Mouse (Mus musculus) CH12.LX (cell line): ENCODE results near the gene Fnip1. TPM values are rescaled to one million over a fixed set of nuclear protein-coding genes. Genes with fewer than 3 reads are reported as not detected.

Experiments
- DNase-seq: peaks from one replicate; pipeline ENCODE4 v3.0.0-alpha.2; 2013; ENCODE audit errors: extremely low read depth
- H3K27ac ChIP-seq: 2 replicates; pipeline ENCODE4 v1.5.1; 2012; ENCODE audit warnings: low read depth, mild to moderate bottlenecking, control low read depth, moderate library complexity; ENCODE audit not compliant: insufficient read depth
- H3K27me3 ChIP-seq: replicated peaks from 2 replicates; pipeline ENCODE3; 2012; ENCODE audit warnings: inconsistent platforms
- H3K36me3 ChIP-seq, 2 experiments: replicated peaks in 1 of 2; 2 replicates each; pipeline versions ENCODE3 to v1.6.1; 2012; ENCODE audit warnings: inconsistent platforms in 1 of 2, low read length in 1 of 2, mild to moderate bottlenecking in 1 of 2, mixed read lengths in 1 of 2, moderate library complexity in 1 of 2; ENCODE audit not compliant: control insufficient read depth in 1 of 2, insufficient read depth in 1 of 2
- H3K4me1 ChIP-seq, 2 experiments: 2 replicates each; pipeline ENCODE4 v1.6.1; 2012; ENCODE audit warnings: inconsistent platforms in 1 of 2, moderate library complexity in 1 of 2; ENCODE audit not compliant: insufficient read depth in 2 of 2, control insufficient read depth in 1 of 2
- H3K4me2 ChIP-seq: 2 replicates; pipeline ENCODE4 v1.6.1; 2012; ENCODE audit warnings: low read depth, mild to moderate bottlenecking, control low read depth; ENCODE audit not compliant: poor library complexity, insufficient read depth, severe bottlenecking
- H3K4me3 ChIP-seq, 3 experiments: fragments of 150-350 bp in 1 of 3; sonication (generic) in 1 of 3; replicated peaks in 1 of 3; 2 replicates each; pipeline versions ENCODE3 to v1.5.1; 2011 to 2012; ENCODE audit warnings: low read depth in 2 of 3, low read length in 2 of 3, mild to moderate bottlenecking in 2 of 3, moderate library complexity in 2 of 3, control low read depth in 1 of 3, improper control_type of control experiment in 1 of 3, inconsistent platforms in 1 of 3, mixed read lengths in 1 of 3; ENCODE audit not compliant: poor library complexity in 1 of 3
- H3K79me2 ChIP-seq: replicated peaks from 2 replicates; pipeline ENCODE4 v1.6.1; 2012; ENCODE audit warnings: mild to moderate bottlenecking, moderate library complexity; ENCODE audit not compliant: control insufficient read depth, poor library complexity, insufficient read depth, severe bottlenecking; ENCODE audit errors: extremely low read depth
- H3K9ac ChIP-seq: 2 replicates; pipeline ENCODE4 v1.6.1; 2012; ENCODE audit warnings: low read depth, mild to moderate bottlenecking, control low read depth, moderate library complexity; ENCODE audit not compliant: insufficient read depth
- H3K9me3 ChIP-seq: replicated peaks from 2 replicates; pipeline ENCODE3; 2012; ENCODE audit warnings: low read length, inconsistent platforms, mixed read lengths
- BHLHE40 ChIP-seq: IDR thresholded peaks from 2 replicates; pipeline ENCODE4 v1.6.1; 2011; ENCODE audit warnings: mild to moderate bottlenecking, low read depth, low read length, improper control_type of control experiment
- CHD1 ChIP-seq: IDR thresholded peaks from 2 replicates; pipeline ENCODE4 v1.6.1; 2012; ENCODE audit warnings: low read depth, low read length, improper control_type of control experiment, inconsistent platforms
- CTCF ChIP-seq, 2 experiments: IDR thresholded peaks in 1 of 2; conservative IDR thresholded peaks in 1 of 2; 2 replicates each; pipeline ENCODE4 v1.5.1; 2011 to 2012; ENCODE audit warnings: low read depth in 2 of 2, low read length in 2 of 2, improper control_type of control experiment in 1 of 2, inconsistent platforms in 1 of 2, mild to moderate bottlenecking in 1 of 2, moderate library complexity in 1 of 2
- E2F4 ChIP-seq: IDR thresholded peaks from 2 replicates; pipeline ENCODE4 v1.6.1; 2011; ENCODE audit warnings: low read depth, low read length, improper control_type of control experiment; ENCODE audit not compliant: insufficient replicate concordance
- ELF1 ChIP-seq: IDR thresholded peaks from 2 replicates; pipeline ENCODE4 v1.6.1; 2014; ENCODE audit warnings: low read depth, mild to moderate bottlenecking, inconsistent platforms, low read length, improper control_type of control experiment
- EP300 ChIP-seq: IDR thresholded peaks from 2 replicates; pipeline ENCODE4 v1.6.1; 2011; ENCODE audit warnings: low read length, improper control_type of control experiment
- HCFC1 ChIP-seq: IDR thresholded peaks from 2 replicates; pipeline ENCODE4 v1.6.1; 2012; ENCODE audit warnings: low read depth, mild to moderate bottlenecking, inconsistent platforms, low read length, improper control_type of control experiment
- IRF4 ChIP-seq: IDR thresholded peaks from 2 replicates; pipeline ENCODE4 v1.6.1; 2014; ENCODE audit warnings: low read depth, mild to moderate bottlenecking, inconsistent platforms, low read length, improper control_type of control experiment
- JUND ChIP-seq: conservative IDR thresholded peaks from 2 replicates; pipeline ENCODE4 v1.6.1; 2011; ENCODE audit warnings: low read depth, low read length, improper control_type of control experiment
- MAFK ChIP-seq: IDR thresholded peaks from 2 replicates; pipeline ENCODE4 v1.6.1; 2011; ENCODE audit warnings: low read length, improper control_type of control experiment; ENCODE audit not compliant: insufficient replicate concordance
- MAX ChIP-seq: IDR thresholded peaks from 2 replicates; pipeline ENCODE4 v1.6.1; 2011; ENCODE audit warnings: low read length, improper control_type of control experiment
- MAZ ChIP-seq: IDR thresholded peaks from 2 replicates; pipeline ENCODE4 v1.6.1; 2012; ENCODE audit warnings: low read depth, mild to moderate bottlenecking, inconsistent platforms, low read length, improper control_type of control experiment, moderate library complexity
- MEF2A ChIP-seq: IDR thresholded peaks from 2 replicates; pipeline ENCODE4 v1.6.1; 2014; ENCODE audit warnings: low read depth, mild to moderate bottlenecking, inconsistent platforms, low read length, improper control_type of control experiment, borderline replicate concordance
- MXI1 ChIP-seq: IDR thresholded peaks from 2 replicates; pipeline ENCODE4 v1.6.1; 2011; ENCODE audit warnings: mild to moderate bottlenecking, low read depth, low read length, improper control_type of control experiment
- MYC ChIP-seq: IDR thresholded peaks from 2 replicates; pipeline ENCODE4 v1.6.1; 2011; ENCODE audit warnings: low read depth, mild to moderate bottlenecking, improper control_type of control experiment, low read length
- NELFE ChIP-seq: IDR thresholded peaks from 2 replicates; pipeline ENCODE4 v1.6.1; 2011; ENCODE audit warnings: low read depth, low read length, improper control_type of control experiment
- NRF1 ChIP-seq: IDR thresholded peaks from 2 replicates; pipeline ENCODE4 v1.6.1; 2014; ENCODE audit warnings: low read depth, mild to moderate bottlenecking, inconsistent platforms, low read length, improper control_type of control experiment, moderate library complexity
- PAX5 ChIP-seq: IDR thresholded peaks from 2 replicates; pipeline ENCODE4 v1.6.1; 2012; ENCODE audit warnings: low read length, inconsistent platforms, mixed read lengths
- POLR2A ChIP-seq: IDR thresholded peaks from 2 replicates; pipeline ENCODE4 v1.6.1; 2011; ENCODE audit warnings: low read depth, mild to moderate bottlenecking, improper control_type of control experiment, low read length
- POLR2AphosphoS2 ChIP-seq: IDR thresholded peaks from 2 replicates; pipeline ENCODE4 v1.6.1; 2011; ENCODE audit warnings: low read depth, low read length, improper control_type of control experiment
- RAD21 ChIP-seq: IDR thresholded peaks from 2 replicates; pipeline ENCODE4 v1.6.1; 2011; ENCODE audit warnings: low read depth, mild to moderate bottlenecking, low read length, improper control_type of control experiment, moderate library complexity
- RCOR1 ChIP-seq: conservative IDR thresholded peaks from 2 replicates; pipeline ENCODE4 v1.6.1; 2012; ENCODE audit warnings: low read depth, mild to moderate bottlenecking, inconsistent platforms, low read length, improper control_type of control experiment
- SIN3A ChIP-seq: IDR thresholded peaks from 2 replicates; pipeline ENCODE4 v1.6.1; 2012; ENCODE audit warnings: low read length, improper control_type of control experiment, inconsistent platforms
- SMC3 ChIP-seq: IDR thresholded peaks from 2 replicates; pipeline ENCODE4 v1.6.1; 2011; ENCODE audit warnings: low read depth, low read length, improper control_type of control experiment
- TBP ChIP-seq: conservative IDR thresholded peaks from 2 replicates; pipeline ENCODE4 v1.6.1; 2011; ENCODE audit warnings: low read depth, low read length, improper control_type of control experiment
- TCF12 ChIP-seq: IDR thresholded peaks from 2 replicates; pipeline ENCODE4 v1.6.1; 2014; ENCODE audit warnings: low read depth, mild to moderate bottlenecking, inconsistent platforms, low read length, improper control_type of control experiment
- UBTF ChIP-seq: IDR thresholded peaks from 2 replicates; pipeline ENCODE4 v1.6.1; 2012; ENCODE audit warnings: low read depth, mild to moderate bottlenecking, inconsistent platforms, low read length, improper control_type of control experiment, moderate library complexity
- USF1 ChIP-seq: IDR thresholded peaks from 2 replicates; pipeline ENCODE4 v1.6.1; 2014; ENCODE audit warnings: low read depth, mild to moderate bottlenecking, inconsistent platforms, low read length, improper control_type of control experiment
- ZC3H11A ChIP-seq: IDR thresholded peaks from 2 replicates; pipeline ENCODE4 v1.6.1; 2012; ENCODE audit warnings: low read depth, mild to moderate bottlenecking, inconsistent platforms, low read length, improper control_type of control experiment
- ZKSCAN1 ChIP-seq: IDR thresholded peaks from 2 replicates; pipeline ENCODE4 v1.6.1; 2012; ENCODE audit warnings: low read depth, inconsistent platforms, low read length, improper control_type of control experiment, borderline replicate concordance
- ZMIZ1 ChIP-seq: IDR thresholded peaks from 2 replicates; pipeline ENCODE4 v1.6.1; 2012; ENCODE audit warnings: low read depth, mild to moderate bottlenecking, inconsistent platforms, low read length, improper control_type of control experiment
- ZNF384 ChIP-seq: IDR thresholded peaks from 2 replicates; pipeline ENCODE4 v1.6.1; 2012; ENCODE audit warnings: low read depth, low read length, improper control_type of control experiment, inconsistent platforms
- dilution Hi-C: fragments of 300-500 bp; cut with MboI; formaldehyde crosslinking; loops from 2 replicates; pipeline ENCODE4 v1.14.3; 2020; ENCODE audit warnings: low sequenced_read_pairs; ENCODE audit not compliant: extremely low pct_unique_long_range_greater_than_20kb, extremely low pct_ligation_motif_present
- in situ Hi-C: fragments of 300-500 bp; cut with MboI; formaldehyde crosslinking; loops from 3 replicates; pipeline ENCODE4 v1.14.3; 2019; ENCODE audit warnings: low sequenced_read_pairs, low pct_ligation_motif_present, low pct_unique_long_range_greater_than_20kb, mixed read lengths
- polyA plus RNA-seq: library from polyadenylated mRNA; unstranded; fragments of >175 nt; gene quantifications from 2 replicates; pipeline ENCODE4 v1.2.1, GENCODE M21; 2012; ENCODE audit warnings: low read depth; ENCODE audit not compliant: insufficient read length
- total RNA-seq, 2 experiments: library from RNA; depleted of rRNA; stranded (reverse); fragments of 300-350 nt in 1 of 2; fragments of >200 nt in 1 of 2; gene quantifications; 2 replicates each; pipeline ENCODE4 v1.2.3; 2012 to 2014

The Fnip1 gene
- total and polyA plus RNA-seq, 3 experiments = 15.4 to 24.5 (median 21.8) TPM

DNA sequence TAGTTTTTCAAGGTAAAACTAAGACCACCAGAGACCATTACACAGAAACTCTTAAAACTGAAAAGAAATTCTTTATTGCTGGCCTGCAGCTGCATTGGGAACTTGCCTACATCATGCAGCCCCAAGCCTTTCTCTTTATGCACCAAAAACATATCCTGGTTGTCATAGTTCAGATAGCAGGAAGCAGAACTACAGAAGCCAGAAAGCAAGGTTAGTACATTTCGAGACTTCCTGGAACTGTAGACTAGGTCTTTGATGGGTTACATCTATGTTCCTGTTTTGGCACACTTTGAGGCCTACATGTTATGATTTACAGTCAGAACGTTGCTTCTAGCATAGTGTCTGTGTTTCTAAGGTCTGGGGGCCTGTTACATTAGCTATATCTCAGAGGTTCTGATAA lies 95.8 kb downstream of the Fnip1 start:
- Histone ChIP-seq H3K27me3 (no peaks in the 10 kb centered on the region), H3K4me3 (no peak overlapping the region), H3K9me3 (no peaks in the 10 kb centered on the region), H3K9ac (no peak overlapping the region), H3K4me1 (peaks cover 15 to 66% of the 10 kb centered on the region in 2 experiments), H3K36me3 (peaks cover 0 to 33% of the 10 kb centered on the region in 2 experiments), H3K4me2 (0 out of 2 replicates have a peak overlapping the region, but pooled peaks have one; percentile 15), H3K27ac (0 out of 2 replicates have a peak overlapping the region, but pooled peaks have one; percentile 32), H3K79me2 (peaks cover 80% of the 10 kb centered on the region)
- dilution Hi-C loops = no loop called here
- in situ Hi-C loops = no loop called here
- peak; percentile 60 for DNase-seq
- TF ChIP-seq JUND = no peak
- peak; percentile 41; the same call in 1 of the 2 replicates for TF ChIP-seq ELF1
- TF ChIP-seq ZNF384 = no peak
- TF ChIP-seq ZMIZ1 = no peak
- peak; percentile 6; the same call in 1 of the 2 replicates for TF ChIP-seq IRF4
- TF ChIP-seq NRF1 = no peak

DNA sequence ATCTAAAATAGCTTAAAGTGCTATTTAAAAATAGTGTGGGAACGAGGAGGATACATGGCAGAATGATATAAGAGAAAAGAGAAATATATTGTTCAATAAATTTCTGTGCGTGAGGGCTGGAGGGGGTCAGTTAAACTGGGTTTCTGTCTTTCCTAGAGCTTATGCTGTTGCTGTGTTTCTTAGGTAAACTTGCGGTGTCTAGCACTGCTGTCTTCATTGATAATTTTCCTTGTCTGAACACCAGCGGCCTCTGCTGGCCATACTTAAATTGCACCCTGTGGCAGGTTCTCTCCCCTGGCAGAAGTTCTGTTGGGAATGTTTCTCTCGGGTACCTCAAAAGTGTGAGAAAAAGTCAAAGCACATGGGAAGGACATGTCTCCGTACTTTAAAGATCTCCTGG lies 96.9 kb downstream of the Fnip1 start:
- Histone ChIP-seq H3K4me3 (no peak overlapping the region), H3K4me2 (peak overlapping the region; percentile 30; the same call in 1 of the 2 replicates), H3K79me2 (peaks cover 76% of the 10 kb centered on the region), H3K4me1 (peaks cover 15 to 69% of the 10 kb centered on the region in 2 experiments), H3K27me3 (no peaks in the 10 kb centered on the region), H3K9me3 (no peaks in the 10 kb centered on the region), H3K9ac (no peak overlapping the region), H3K27ac (no peak overlapping the region), H3K36me3 (peaks cover 0 to 27% of the 10 kb centered on the region in 2 experiments)
- in situ Hi-C loops (no loop called here), dilution Hi-C loops (no loop called here)
- peak; percentile 74 for DNase-seq
- no peak for TF ChIP-seq ZMIZ1
- peak; percentile 94 to 97 for TF ChIP-seq CTCF (conservative IDR thresholded peaks at IDR 0.05 in 1 of 2, IDR thresholded peaks at IDR 0.05 in 1 of 2; ENCODE audit: low read depth in 2 of 2, low read length in 2 of 2)
- no peak for TF ChIP-seq MXI1
- peak; percentile 63 for TF ChIP-seq JUND
- 0 out of 2 replicates have a peak, but pooled peaks have one; percentile 23 for TF ChIP-seq HCFC1
- 0 out of 2 replicates have a peak, but pooled peaks have one; percentile 33 for TF ChIP-seq ZNF384
- TF ChIP-seq TCF12 = 0 out of 2 replicates have a peak, but pooled peaks have one; percentile 34
- TF ChIP-seq RCOR1 = no peak
- peak; percentile 60; the same call in 1 of the 2 replicates for TF ChIP-seq IRF4
- TF ChIP-seq CHD1 = no peak
- no peak for TF ChIP-seq MAX
- peak; percentile 95 for TF ChIP-seq RAD21
- TF ChIP-seq ZKSCAN1 = no peak
- no peak for TF ChIP-seq POLR2A
- TF ChIP-seq NELFE = peak; percentile 48; the same call in 1 of the 2 replicates
- TF ChIP-seq MAZ = 0 out of 2 replicates have a peak, but pooled peaks have one; percentile 25
- no peak for TF ChIP-seq NRF1
- no peak for TF ChIP-seq TBP
- TF ChIP-seq POLR2AphosphoS2 = no peak
- TF ChIP-seq UBTF = no peak
- no peak for TF ChIP-seq ELF1
- no peak for TF ChIP-seq EP300
- TF ChIP-seq SMC3 = peak; percentile 88
- TF ChIP-seq ZC3H11A = peak; percentile 43
- no peak for TF ChIP-seq PAX5
- no peak for TF ChIP-seq MAFK
- 0 out of 2 replicates have a peak, but pooled peaks have one; percentile 35 for TF ChIP-seq E2F4
- TF ChIP-seq USF1 = no peak
- peak; percentile 16; the same call in 1 of the 2 replicates for TF ChIP-seq BHLHE40
- no peak for TF ChIP-seq SIN3A
- peak; percentile 59 for TF ChIP-seq MYC
- TF ChIP-seq MEF2A = peak; percentile 76
